In the genomic region with DNA sequence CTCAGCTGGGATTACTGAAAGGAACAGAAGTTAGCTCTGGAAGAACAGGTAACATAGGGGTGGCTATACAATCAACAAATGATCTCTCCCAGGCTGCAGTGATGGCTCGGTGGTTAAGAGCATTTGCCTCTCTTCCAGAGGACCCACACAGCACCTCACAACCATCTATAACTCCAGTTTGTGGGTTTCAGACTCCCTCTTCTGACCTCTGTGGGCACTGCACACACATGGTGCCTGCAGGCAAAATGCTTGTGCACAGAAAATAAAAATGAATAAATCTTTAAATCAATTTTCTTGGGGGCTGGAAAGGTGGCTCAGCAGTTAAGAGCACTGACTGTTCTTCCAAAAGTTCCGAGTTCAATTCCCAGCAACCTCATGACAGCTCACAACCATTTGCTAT, we compare ENCODE assay signal across 15 mouse cellular contexts. TPM values are rescaled to one million over a fixed set of nuclear protein-coding genes. Genes with fewer than 3 reads are reported as not detected.
DNase-seq lines count a peak whose midpoint lies in the region; ATAC-seq and TF ChIP-seq lines count a peak whose summit lies in the region.
"Had no signal": no experiment of that assay in that cellular context is flagged by ENCODE, and none has a peak within 500 bp of the region (broad histone marks: within the 10 kb centered on the region; RNA-seq: fewer than 3 reads in every experiment).

No protein-coding gene starts in this region.

- H3K27ac ChIP-seq in liver, embryonic 14.5 days, result no peak overlapping the region
- no peak overlapping the region for H3K27ac ChIP-seq in cortical plate, adult 2 months (ENCODE audit: insufficient read depth, low read length)
- H3K27ac ChIP-seq: forebrain, embryonic 10.5 days; lung, embryonic 15.5 days had no signal

- no peak for ATAC-seq in liver, embryonic 14.5 days (ENCODE audit: insufficient read depth)
- ATAC-seq: hindbrain, embryonic 16.5 days had no signal

- H3K9ac ChIP-seq in liver, embryonic 14.5 days (replicated peaks), result no peak overlapping the region
- H3K9ac ChIP-seq: lung, embryonic 15.5 days had no signal

- H3K4me1 ChIP-seq in liver, embryonic 14.5 days (replicated peaks; ENCODE audit: control insufficient read depth in 2 of 2, insufficient read depth in 2 of 2, low read length in 1 of 2), result peaks cover 10 to 11% of the 10 kb centered on the region in 2 experiments
- H3K4me1 ChIP-seq in cortical plate, adult 2 months (ENCODE audit: control insufficient read depth, insufficient read depth, low read length), result no peaks in the 10 kb centered on the region
- H3K4me1 ChIP-seq: forebrain, embryonic 10.5 days; lung, embryonic 15.5 days had no signal

- H3K27me3 ChIP-seq in liver, embryonic 14.5 days (ENCODE audit: control insufficient read depth, insufficient read depth, low read length), result no peaks in the 10 kb centered on the region
- H3K27me3 ChIP-seq: lung, embryonic 15.5 days had no signal

- no peak overlapping the region for H3K4me3 ChIP-seq in liver, embryonic 14.5 days (ENCODE audit: insufficient read depth in 1 of 2, low read depth in 2 of 2, low read length in 2 of 2)
- H3K4me3 ChIP-seq in cortical plate, adult 2 months (ENCODE audit: insufficient read depth, low read length), result no peak overlapping the region
- H3K4me3 ChIP-seq: forebrain, embryonic 10.5 days; lung, embryonic 15.5 days; myocyte had no signal

- TF ChIP-seq EP300 in liver, embryonic 14.5 days (IDR thresholded peaks at IDR 0.05; ENCODE audit: low read depth), result 0 out of 2 replicates have a peak, but pooled peaks have one; percentile 7

- WGBS in liver, embryonic 14.5 days (ENCODE audit: insufficient replicate concordance), result 44% methylated on average over 2 of the region's 2 CpGs

- H3K9me3 ChIP-seq in liver, embryonic 14.5 days (ENCODE audit: control insufficient read depth, low read length), result no peaks in the 10 kb centered on the region
- H3K9me3 ChIP-seq: forebrain, embryonic 10.5 days; lung, embryonic 15.5 days had no signal

- intact Hi-C loops in left cerebral cortex, postnatal 25 days (cut with DNase I), result no loop called here

- TF ChIP-seq CTCF in liver, embryonic 14.5 days (IDR thresholded peaks at IDR 0.05; ENCODE audit: low read depth), result peak; percentile 64
- peak; percentile 23; the same call in 1 of the 2 replicates for TF ChIP-seq CTCF in cortical plate, adult 2 months (IDR thresholded peaks at IDR 0.05; ENCODE audit: extremely low read depth, insufficient read depth, low read length)

- DNase-seq in adrenal gland, postnatal 14 days, result peak; percentile 23
- no peak for DNase-seq in adrenal gland, adult 18-20 months (ENCODE audit: low spot score in 2 of 2)
- DNase-seq in liver, embryonic 14.5 days (ENCODE audit: low read depth in 3 of 3, low spot score in 3 of 3), result no peak
- DNase-seq in liver, result no peak
- peak; percentile 25 to 31 for DNase-seq in B cell, adult 2 months
- DNase-seq in left cerebral cortex, postnatal 25 days (ENCODE audit: low spot score in 2 of 2), result no peak
- no peak for DNase-seq in adrenal gland, postnatal 10 days
- DNase-seq: adrenal gland, postnatal 36 days; cerebellum, postnatal 25 days; heart, adult 18-20 months had no signal

- TF ChIP-seq POLR2A in cortical plate, adult 2 months (IDR thresholded peaks at IDR 0.05; ENCODE audit: extremely low read depth, insufficient read depth, low read length), result no peak

- no peaks in the 10 kb centered on the region for H3K36me3 ChIP-seq in liver, embryonic 14.5 days (replicated peaks; ENCODE audit: control insufficient read depth, insufficient read depth, low read depth)
- H3K36me3 ChIP-seq: lung, embryonic 15.5 days had no signal

- no peak overlapping the region for H3K4me2 ChIP-seq in liver, embryonic 14.5 days (ENCODE audit: low read depth)
- H3K4me2 ChIP-seq: lung, embryonic 15.5 days had no signal

RNA-seq across cellular contexts. Expression of a gene that starts 9.8 kb away (rescaled TPM):
- total RNA-seq in adrenal gland, postnatal 14 days (2021), result 51.7 and 62.9 TPM in 2 replicates
- 10 to 100 TPM; 50.1 to 65.1 TPM for total RNA-seq in adrenal gland, adult 18-20 months (2021)
- 27.8 and 31.3 TPM in 2 replicates for polyA plus RNA-seq in liver, embryonic 14.5 days (2012; rRNA removed)
- 35.9 and 39.7 TPM in 2 replicates for polyA plus RNA-seq in liver, embryonic 14.5 days (2014; fragmentation: Nextera tagmentation; extraction: Ambion mirVana)
- 78.1 and 82.8 TPM in 2 replicates for polyA plus RNA-seq in cortical plate, adult 2 months (2012; rRNA removed)
- total RNA-seq in left cerebral cortex, postnatal 25 days (2021), result 10 to 100 TPM; 69.2 to 74.1 TPM
- 10 to 100 TPM; 51.5 to 57.5 TPM for total RNA-seq in adrenal gland, postnatal 10 days (2021)

RNA-seq across cellular contexts. Expression of a gene that starts 16.3 kb away (rescaled TPM):
- total RNA-seq in adrenal gland, postnatal 14 days (2021), result 56.0 and 56.9 TPM in 2 replicates
- 10 to 100 TPM; 70.4 to 74.7 TPM for total RNA-seq in adrenal gland, adult 18-20 months (2021)
- 2.9 and 3.5 TPM in 2 replicates for polyA plus RNA-seq in liver, embryonic 14.5 days (2012; rRNA removed)
- 4.7 and 6.3 TPM in 2 replicates for polyA plus RNA-seq in liver, embryonic 14.5 days (2014; fragmentation: Nextera tagmentation; extraction: Ambion mirVana)
- 33.0 and 35.1 TPM in 2 replicates for polyA plus RNA-seq in cortical plate, adult 2 months (2012; rRNA removed)
- 10 to 100 TPM; 60.6 to 67.4 TPM for total RNA-seq in left cerebral cortex, postnatal 25 days (2021)
- 10 to 100 TPM; 65.1 to 66.5 TPM for total RNA-seq in adrenal gland, postnatal 10 days (2021)

RNA-seq across cellular contexts. Expression of a gene that starts 25.1 kb away (rescaled TPM):
- total RNA-seq in adrenal gland, postnatal 14 days (2021), result not detected in 2 replicates
- 1 to 10 TPM in 1 of 2 experiments, not detected in 1; 1.1 TPM for total RNA-seq in adrenal gland, adult 18-20 months (2021)
- 0.15 and 0.36 TPM in 2 replicates for polyA plus RNA-seq in liver, embryonic 14.5 days (2012; rRNA removed)
- polyA plus RNA-seq in liver, embryonic 14.5 days (2014; fragmentation: Nextera tagmentation; extraction: Ambion mirVana), result 1.2 and 1.5 TPM in 2 replicates
- polyA plus RNA-seq in cortical plate, adult 2 months (2012; rRNA removed), result 7.7 and 12.4 TPM in 2 replicates
- total RNA-seq in left cerebral cortex, postnatal 25 days (2021), result 10 to 100 TPM in 1 of 2 experiments, 1 to 10 TPM in 1; 9.2 to 12.0 TPM
- total RNA-seq in adrenal gland, postnatal 10 days (2021), result 100 to 1,000 TPM in 1 of 2 experiments, 10 to 100 TPM in 1; 37.0 to 157 TPM
- total RNA-seq: adrenal gland, postnatal 36 days had no signal

RNA-seq across cellular contexts. Expression of a gene that starts 59.3 kb away (rescaled TPM):
- 8.4 and 11.9 TPM in 2 replicates for total RNA-seq in adrenal gland, postnatal 14 days (2021)
- 1 to 10 TPM; 4.9 to 5.3 TPM for total RNA-seq in adrenal gland, adult 18-20 months (2021)
- polyA plus RNA-seq in liver, embryonic 14.5 days (2012; rRNA removed), result 4.1 TPM in 2 replicates
- polyA plus RNA-seq in liver, embryonic 14.5 days (2014; fragmentation: Nextera tagmentation; extraction: Ambion mirVana), result 1.5 and 2.1 TPM in 2 replicates
- polyA plus RNA-seq in cortical plate, adult 2 months (2012; rRNA removed), result 10.6 and 11.0 TPM in 2 replicates
- total RNA-seq in left cerebral cortex, postnatal 25 days (2021), result 10 to 100 TPM in 1 of 2 experiments, 1 to 10 TPM in 1; 9.7 to 10.9 TPM
- total RNA-seq in adrenal gland, postnatal 10 days (2021), result 10 to 100 TPM in 1 of 2 experiments, 1 to 10 TPM in 1; 6.3 to 13.7 TPM

Comparison
In these comparisons a context has a peak if more than half of its experiments do, and no peak if none do; other contexts are left out.
1. DNase-seq: peak in adrenal gland, postnatal 14 days (single experiment) and B cell, adult 2 months (2 of 2); none in adrenal gland, adult 18-20 months (0 of 2), liver, embryonic 14.5 days (0 of 3), liver (single experiment), left cerebral cortex, postnatal 25 days (0 of 2) and adrenal gland, postnatal 10 days (single experiment).